Mouse (Mus musculus) midbrain, postnatal 0 days (tissue): ENCODE data around the gene Bmper. TPM values are rescaled to one million over a fixed set of nuclear protein-coding genes. Genes with fewer than 3 reads are reported as not detected.

Source experiments
- ATAC-seq: fragments of 200-750 bp; cut with Nextera tagmentation; 2 replicates; pipeline ENCODE4 v1.8.0; 2017; ENCODE audit warnings: moderate number of reproducible peaks, mild to moderate bottlenecking, moderate TSS enrichment, moderate library complexity; ENCODE audit not compliant: low FRiP score
- DNase-seq: peaks from one replicate; pipeline ENCODE4 v3.0.0-alpha.2; 2015; ENCODE audit warnings: low spot score
- H3K27ac ChIP-seq: fragments of 300-500 bp; sonication (generic); 2 replicates; pipeline ENCODE4 v1.5.1; 2014; ENCODE audit warnings: low read depth, mild to moderate bottlenecking, low read length, mixed read lengths
- H3K27me3 ChIP-seq: fragments of 300-500 bp; sonication (generic); 2 replicates; pipeline ENCODE4 v1.6.1; 2014; ENCODE audit warnings: low read length, control low read depth, mixed read lengths; ENCODE audit not compliant: insufficient read depth
- H3K36me3 ChIP-seq: fragments of 300-500 bp; sonication (generic); 2 replicates; pipeline ENCODE4 v1.6.1; 2014; ENCODE audit warnings: low read length, control low read depth, mixed read lengths; ENCODE audit not compliant: insufficient read depth
- H3K4me1 ChIP-seq: fragments of 300-500 bp; sonication (generic); 2 replicates; pipeline ENCODE4 v1.6.1; 2014; ENCODE audit warnings: mild to moderate bottlenecking, control low read depth, antibody characterized with exemption, low read length, mixed read lengths; ENCODE audit not compliant: insufficient read depth
- H3K4me2 ChIP-seq: fragments of 300-500 bp; sonication (generic); 2 replicates; pipeline ENCODE4 v1.6.1; 2014; ENCODE audit warnings: low read depth, mild to moderate bottlenecking, low read length, mixed read lengths; ENCODE audit not compliant: poor library complexity, severe bottlenecking
- H3K4me3 ChIP-seq: fragments of 300-500 bp; sonication (generic); 2 replicates; pipeline ENCODE4 v1.5.1; 2014; ENCODE audit warnings: low read depth, mild to moderate bottlenecking, low read length, moderate library complexity
- H3K9ac ChIP-seq: fragments of 300-500 bp; sonication (generic); replicated peaks from 2 replicates; pipeline ENCODE4 v1.6.1; 2014; ENCODE audit warnings: mild to moderate bottlenecking, low read length, moderate library complexity, mixed read lengths; ENCODE audit not compliant: poor library complexity, severe bottlenecking
- H3K9me3 ChIP-seq: fragments of 300-500 bp; sonication (generic); 2 replicates; pipeline ENCODE4 v1.6.1; 2016; ENCODE audit warnings: low read length, control low read depth
- CTCF ChIP-seq: IDR thresholded peaks from 2 replicates; pipeline ENCODE4 v1.5.1; 2016; ENCODE audit warnings: antibody characterized with exemption, mild to moderate bottlenecking
- WGBS: fragments of 180-500 bp; shearing (Covaris S2); extraction: QIAGEN DNeasy Blood & Tissue Kit; methylation state at CpG from one replicate; pipeline ENCODE4 v1.1.7; 2014; 5-methylcytosine and 5-hydroxymethylcytosine counted together
- polyA plus RNA-seq: library from polyadenylated mRNA; unstranded; fragments of >200 nt; fragmentation: Nextera tagmentation; extraction: Ambion mirVana; gene quantifications from 2 replicates; pipeline ENCODE4 v1.2.1, GENCODE M21; 2015
- total RNA-seq: library from RNA; depleted of rRNA; stranded (reverse); fragments of >200 nt; gene quantifications from 2 replicates; pipeline ENCODE4 v1.2.3, GENCODE M21; 2014

Gene Bmper
- total and polyA plus RNA-seq, 2 experiments from 2014 or later: 6.3 to 9.2 TPM

- no peak for TF ChIP-seq CTCF
- ATAC-seq (no peak), DNase-seq (no peak)
- WGBS: 85% methylated on average over 8 of the region's 8 CpGs
- H3K9ac ChIP-seq: no peak overlapping the region
- H3K9me3 ChIP-seq: no peaks in the 10 kb centered on the region
- no peaks in the 10 kb centered on the region for H3K27me3 ChIP-seq
- H3K36me3 ChIP-seq: no peaks in the 10 kb centered on the region
- no peak overlapping the region for H3K4me2 ChIP-seq
- no peaks in the 10 kb centered on the region for H3K4me1 ChIP-seq
- no peak overlapping the region for H3K4me3 ChIP-seq
- no peak overlapping the region for H3K27ac ChIP-seq
Observed at GRCm38 (mm10) chr9:23351400-23351799, 128.5 kb downstream of the Bmper start.

- H3K4me1 ChIP-seq: no peaks in the 10 kb centered on the region
- H3K36me3 ChIP-seq: no peaks in the 10 kb centered on the region
- ATAC-seq (no peak), DNase-seq (no peak)
- 96% methylated on average over 2 of the region's 2 CpGs for WGBS
- no peak overlapping the region for H3K9ac ChIP-seq
- H3K27ac ChIP-seq: no peak overlapping the region
- no peaks in the 10 kb centered on the region for H3K27me3 ChIP-seq
- H3K4me3 ChIP-seq: no peak overlapping the region
- no peaks in the 10 kb centered on the region for H3K9me3 ChIP-seq
- TF ChIP-seq CTCF: no peak
- H3K4me2 ChIP-seq: no peak overlapping the region
Observed at GRCm38 (mm10) chr9:23352396-23352795, 129.5 kb downstream of the Bmper start.

- Histone ChIP-seq H3K4me1 (no peaks in the 10 kb centered on the region), H3K27ac (no peak overlapping the region), H3K27me3 (no peaks in the 10 kb centered on the region), H3K9ac (no peak overlapping the region), H3K36me3 (no peaks in the 10 kb centered on the region), H3K4me2 (no peak overlapping the region), H3K9me3 (no peaks in the 10 kb centered on the region), H3K4me3 (no peak overlapping the region)
- WGBS: 62% methylated on average over 5 of the region's 5 CpGs
- no peak for TF ChIP-seq CTCF
- no peak for DNase-seq
- ATAC-seq: no peak
Observed at GRCm38 (mm10) chr9:23354201-23354820, 131.4 kb downstream of the Bmper start.

- Histone ChIP-seq H3K4me2 (no peak overlapping the region), H3K27ac (no peak overlapping the region), H3K36me3 (no peaks in the 10 kb centered on the region), H3K9me3 (no peaks in the 10 kb centered on the region), H3K4me3 (no peak overlapping the region), H3K9ac (no peak overlapping the region), H3K27me3 (no peaks in the 10 kb centered on the region), H3K4me1 (no peaks in the 10 kb centered on the region)
- DNase-seq (no peak), ATAC-seq (no peak)
- 90% methylated on average over 2 of the region's 2 CpGs for WGBS
- no peak for TF ChIP-seq CTCF
Observed at GRCm38 (mm10) chr9:23358108-23358507, 135.2 kb downstream of the Bmper start.

DNA sequence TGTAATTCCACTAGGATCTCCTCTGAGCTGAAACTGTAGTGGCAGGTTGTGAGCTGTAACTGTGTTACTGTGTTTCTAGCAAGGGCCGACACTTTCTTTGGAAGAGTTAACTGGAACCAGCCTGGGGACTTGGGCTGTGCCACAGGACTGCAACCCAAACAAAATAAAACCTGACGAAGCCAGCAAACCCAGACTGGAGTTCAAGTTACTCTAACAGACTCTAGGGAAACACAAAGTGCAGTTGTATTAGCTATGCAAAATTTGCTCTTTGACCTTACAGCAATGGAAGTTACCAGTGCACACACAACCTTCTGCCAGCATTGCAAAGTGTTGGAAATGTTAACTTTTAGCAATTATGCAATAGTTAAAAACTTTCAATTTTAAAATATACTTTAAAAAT lies 140.3 kb downstream of the Bmper start:
- H3K4me2 ChIP-seq: no peak overlapping the region
- DNase-seq (no peak), ATAC-seq (no peak)
- 76% methylated on average over 2 of the region's 2 CpGs for WGBS
- no peaks in the 10 kb centered on the region for H3K36me3 ChIP-seq
- no peaks in the 10 kb centered on the region for H3K4me1 ChIP-seq
- no peak overlapping the region for H3K9ac ChIP-seq
- no peak overlapping the region for H3K27ac ChIP-seq
- no peak for TF ChIP-seq CTCF
- no peaks in the 10 kb centered on the region for H3K27me3 ChIP-seq
- no peak overlapping the region for H3K4me3 ChIP-seq
- H3K9me3 ChIP-seq: no peaks in the 10 kb centered on the region

- H3K27me3 ChIP-seq: no peaks in the 10 kb centered on the region
- 88% methylated on average over 7 of the region's 7 CpGs for WGBS
- H3K9ac ChIP-seq: no peak overlapping the region
- no peaks in the 10 kb centered on the region for H3K36me3 ChIP-seq
- DNase-seq (no peak), ATAC-seq (no peak)
- no peaks in the 10 kb centered on the region for H3K9me3 ChIP-seq
- no peak overlapping the region for H3K4me2 ChIP-seq
- no peak overlapping the region for H3K4me3 ChIP-seq
- no peak for TF ChIP-seq CTCF
- H3K27ac ChIP-seq: no peak overlapping the region
- H3K4me1 ChIP-seq: no peaks in the 10 kb centered on the region
Observed at GRCm38 (mm10) chr9:23363540-23363939, 140.7 kb downstream of the Bmper start.
